Mouse (Mus musculus): ENCODE data around the gene Fank1.

GRCm38 (mm10) chr7:133730324-133731191, 46.1 kb upstream of the Fank1 start:
- TF ChIP-seq CTCF (IDR thresholded peaks at IDR 0.05; ENCODE audit: control insufficient read depth, insufficient read depth, low read length) (no peak), POLR2A (IDR thresholded peaks at IDR 0.05; ENCODE audit: borderline replicate concordance, control insufficient read depth, low read depth, low read length) (no peak)

All from bone marrow, adult 2 months (tissue).